Mouse (Mus musculus): ENCODE data around the gene Nf2.

Gene Nf2

GRCm38 (mm10) chr11:4752836-4753235 is 96.5 kb downstream of the Nf2 start:
- DNase-seq (ENCODE audit: inconsistent age in 2 of 2, low spot score in 1 of 2) = no peak

GRCm38 (mm10) chr11:4750263-4750662 is 99.1 kb downstream of the Nf2 start:
- peak; percentile 77 to 90 for DNase-seq (ENCODE audit: inconsistent age in 2 of 2, low spot score in 1 of 2)

DNA sequence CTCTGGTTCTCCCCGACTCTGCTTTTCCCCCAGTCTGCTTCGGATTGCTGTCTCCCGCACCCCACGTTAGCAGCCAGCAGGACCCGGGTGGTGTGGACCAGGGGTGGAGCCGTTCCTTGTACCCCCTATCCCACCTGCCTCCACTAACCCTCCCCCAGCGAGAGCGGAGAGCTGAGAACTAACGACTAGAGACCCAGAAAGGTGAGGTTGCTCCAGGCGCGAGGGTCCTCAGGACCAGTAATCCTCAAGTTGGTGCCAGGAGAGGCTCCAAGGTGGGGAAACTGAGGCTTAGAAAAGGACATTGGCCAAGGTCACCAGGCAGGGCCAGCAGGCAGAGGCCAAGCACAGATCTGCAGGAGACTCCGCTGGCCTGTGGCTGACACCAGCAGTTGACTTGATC is 102.1 kb downstream of the Nf2 start:
- DNase-seq (ENCODE audit: inconsistent age in 2 of 2, low spot score in 1 of 2) = no peak

DNA sequence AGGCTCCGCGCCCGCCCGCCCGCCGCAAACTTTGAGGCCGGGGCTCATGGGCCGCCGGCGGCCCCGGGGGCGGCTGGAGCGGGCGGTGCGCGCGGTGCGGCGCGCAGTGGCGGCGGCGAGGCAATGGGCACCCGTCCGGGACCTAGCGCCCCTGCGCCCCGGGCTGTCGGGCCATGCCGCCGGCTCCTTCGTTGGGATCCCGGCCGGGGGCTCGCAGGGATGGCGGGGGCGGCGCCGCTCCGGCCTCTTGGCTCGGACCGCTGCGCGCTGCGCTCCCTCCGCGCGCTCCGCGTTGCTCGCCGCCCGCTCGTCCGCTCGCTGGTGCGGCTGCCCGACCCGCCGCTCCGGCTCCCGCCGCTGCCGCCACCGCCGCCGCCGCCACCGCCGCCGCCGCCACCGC is 102.6 kb downstream of the Nf2 start, which contains the start of gene Cabp7:
Gene Cabp7, minus strand, starts transcription at position 46 of the 400 bp plus-strand sequence.
- no peak for DNase-seq (ENCODE audit: inconsistent age in 2 of 2, low spot score in 1 of 2)

- no peak for DNase-seq (ENCODE audit: inconsistent age in 2 of 2, low spot score in 1 of 2)
These were observed 103.4 kb downstream of the Nf2 start for GRCm38 (mm10) chr11:4745969-4746368.

- no peak for DNase-seq (ENCODE audit: inconsistent age in 2 of 2, low spot score in 1 of 2)
These were observed 104.6 kb downstream of the Nf2 start for GRCm38 (mm10) chr11:4744691-4745090.

DNA sequence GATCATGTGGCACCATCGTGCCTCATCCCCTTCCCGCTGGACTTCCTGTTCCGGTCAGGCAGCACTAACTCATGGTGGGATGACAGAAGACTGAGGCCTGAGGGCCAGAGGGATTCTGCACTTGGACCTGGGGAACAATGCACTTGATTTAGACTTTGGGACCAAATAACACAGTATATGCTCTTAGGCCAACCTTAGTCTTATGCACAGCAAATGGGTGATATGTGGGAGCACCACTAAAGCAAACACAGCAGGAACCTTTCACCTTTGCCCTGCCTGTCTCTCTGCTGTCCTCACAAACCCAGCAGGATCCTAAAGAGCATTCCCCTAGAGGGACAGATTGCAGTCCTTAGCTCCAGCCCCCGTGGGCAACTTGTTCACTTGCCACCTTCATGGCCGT is 108.6 kb downstream of the Nf2 start:
- no peak for DNase-seq (ENCODE audit: inconsistent age in 2 of 2, low spot score in 1 of 2)

GRCm38 (mm10) chr11:4738719-4739118 is 110.6 kb downstream of the Nf2 start:
- DNase-seq (ENCODE audit: inconsistent age in 2 of 2, low spot score in 1 of 2) = no peak

- DNase-seq (ENCODE audit: inconsistent age in 2 of 2, low spot score in 1 of 2) = no peak
These were observed 111.7 kb downstream of the Nf2 start for GRCm38 (mm10) chr11:4737682-4738081.

GRCm38 (mm10) chr11:4736355-4736754 is 113.0 kb downstream of the Nf2 start:
- no peak for DNase-seq (ENCODE audit: inconsistent age in 2 of 2, low spot score in 1 of 2)

GRCm38 (mm10) chr11:4734179-4734578 is 115.2 kb downstream of the Nf2 start:
- DNase-seq (ENCODE audit: inconsistent age in 2 of 2, low spot score in 1 of 2) = no peak

DNA sequence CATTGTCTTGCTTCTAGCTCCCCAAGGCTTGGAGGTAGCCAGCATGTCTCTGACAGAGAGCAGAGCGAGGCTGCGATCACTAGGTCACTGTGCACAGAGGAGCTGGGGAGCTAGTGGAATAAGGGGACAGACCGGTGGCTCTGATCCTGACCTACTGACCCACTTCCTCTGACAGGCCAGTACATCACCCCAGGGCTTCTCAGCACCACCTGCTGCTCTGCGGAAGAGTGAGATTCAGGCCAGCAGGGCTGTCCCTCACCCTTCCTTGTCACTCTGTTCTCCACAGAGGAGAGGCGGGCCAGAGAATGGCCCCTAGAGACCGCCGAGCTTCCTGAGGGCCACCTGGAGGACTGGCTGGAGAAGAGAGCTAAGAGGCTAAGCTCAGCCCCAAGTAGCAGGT is 117.6 kb downstream of the Nf2 start:
- no peak for DNase-seq (ENCODE audit: inconsistent age in 2 of 2, low spot score in 1 of 2)

- DNase-seq (ENCODE audit: inconsistent age in 2 of 2, low spot score in 1 of 2) = peak; percentile 49 to 69
These were observed 118.4 kb downstream of the Nf2 start for GRCm38 (mm10) chr11:4730913-4731312.

GRCm38 (mm10) chr11:4730096-4730495 is 119.2 kb downstream of the Nf2 start:
- DNase-seq (ENCODE audit: inconsistent age in 2 of 2, low spot score in 1 of 2) = peak in 1 of 2 experiments; percentile 21

GRCm38 (mm10) chr11:4729603-4730002 is 119.7 kb downstream of the Nf2 start:
- peak; percentile 91 to 93 for DNase-seq (ENCODE audit: inconsistent age in 2 of 2, low spot score in 1 of 2)

DNA sequence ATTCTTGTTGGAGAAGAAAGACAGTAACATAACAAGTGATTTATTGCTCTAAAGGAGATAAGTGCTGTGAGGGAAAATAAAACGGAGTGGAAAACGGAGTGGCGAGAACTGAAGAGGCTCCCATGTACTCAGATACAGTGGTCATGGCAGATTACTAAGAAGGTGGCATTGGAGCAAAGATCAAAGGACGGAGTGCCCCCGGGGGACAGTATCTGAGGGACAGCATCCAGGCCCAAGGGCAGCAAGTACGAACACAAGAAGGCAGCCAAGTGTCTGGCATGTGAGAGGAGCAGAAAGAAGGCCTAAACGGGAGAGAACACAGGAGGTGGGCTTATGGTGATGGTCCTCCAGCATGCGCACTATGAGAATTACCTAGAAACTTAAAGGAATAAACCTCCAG is 127.6 kb downstream of the Nf2 start:
- DNase-seq (ENCODE audit: inconsistent age in 2 of 2, low spot score in 1 of 2) = peak; percentile 72 to 82

DNA sequence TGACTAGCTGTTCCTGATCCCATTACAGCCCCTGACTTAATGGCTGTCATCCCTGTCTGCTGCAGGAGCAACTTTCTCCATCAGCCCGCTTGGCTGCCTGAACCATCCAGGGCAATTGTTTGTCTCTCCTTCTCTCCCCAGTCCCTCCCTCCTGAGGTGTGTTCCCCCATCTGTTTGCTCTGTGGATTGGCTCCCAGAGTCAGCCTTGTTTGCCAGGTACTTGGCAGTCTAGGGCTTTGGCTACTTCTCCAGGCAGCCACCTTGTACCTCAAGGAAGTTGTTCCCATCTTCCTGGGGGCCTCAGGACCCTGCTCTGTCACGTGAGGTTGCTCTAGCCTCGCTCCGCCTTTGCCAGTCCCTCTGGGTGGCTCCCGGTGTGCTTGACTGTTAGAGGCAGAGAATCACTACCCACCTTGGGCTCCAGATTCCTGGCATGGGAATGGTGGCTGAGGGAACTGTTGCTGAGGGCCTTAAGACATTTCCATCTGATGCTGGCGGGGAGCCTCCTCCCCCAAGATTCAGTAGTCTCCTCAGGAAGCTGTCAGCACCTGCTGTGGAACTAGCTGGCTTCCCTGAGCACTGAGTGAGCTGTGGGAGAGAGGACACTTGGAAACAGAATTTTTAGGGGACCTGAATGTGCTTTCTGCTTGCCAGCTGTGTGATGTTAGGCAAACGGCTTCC is 128.3 kb downstream of the Nf2 start:
- no peak for DNase-seq (ENCODE audit: inconsistent age in 2 of 2, low spot score in 1 of 2)

DNA sequence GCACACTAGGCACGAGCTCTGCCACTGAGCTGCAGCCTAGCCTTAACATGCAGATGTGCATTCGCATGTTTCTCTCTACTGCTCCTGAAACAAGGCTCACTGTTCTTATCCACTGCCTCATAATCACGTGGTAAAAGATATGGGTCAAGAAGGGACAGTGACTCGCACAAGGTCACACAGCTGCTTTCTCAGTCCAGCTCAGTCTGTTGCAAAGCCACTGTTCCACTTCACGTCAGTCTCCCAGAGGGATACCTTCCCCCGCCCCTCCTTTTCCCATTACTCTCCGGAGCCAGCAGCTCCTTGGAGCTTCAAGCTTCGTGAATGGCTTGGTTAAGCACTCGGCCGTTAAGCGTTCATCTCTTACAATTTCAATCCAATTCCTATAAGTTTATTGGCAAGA is 128.9 kb downstream of the Nf2 start:
- peak; percentile 65 to 84 for DNase-seq (ENCODE audit: inconsistent age in 2 of 2, low spot score in 1 of 2)

- DNase-seq (ENCODE audit: inconsistent age in 2 of 2, low spot score in 1 of 2) = peak; percentile 87 to 92
These were observed 129.4 kb downstream of the Nf2 start for GRCm38 (mm10) chr11:4719961-4720360.

GRCm38 (mm10) chr11:4718548-4718947 is 130.8 kb downstream of the Nf2 start:
- DNase-seq (ENCODE audit: inconsistent age in 2 of 2, low spot score in 1 of 2) = peak; percentile 88 to 91

DNA sequence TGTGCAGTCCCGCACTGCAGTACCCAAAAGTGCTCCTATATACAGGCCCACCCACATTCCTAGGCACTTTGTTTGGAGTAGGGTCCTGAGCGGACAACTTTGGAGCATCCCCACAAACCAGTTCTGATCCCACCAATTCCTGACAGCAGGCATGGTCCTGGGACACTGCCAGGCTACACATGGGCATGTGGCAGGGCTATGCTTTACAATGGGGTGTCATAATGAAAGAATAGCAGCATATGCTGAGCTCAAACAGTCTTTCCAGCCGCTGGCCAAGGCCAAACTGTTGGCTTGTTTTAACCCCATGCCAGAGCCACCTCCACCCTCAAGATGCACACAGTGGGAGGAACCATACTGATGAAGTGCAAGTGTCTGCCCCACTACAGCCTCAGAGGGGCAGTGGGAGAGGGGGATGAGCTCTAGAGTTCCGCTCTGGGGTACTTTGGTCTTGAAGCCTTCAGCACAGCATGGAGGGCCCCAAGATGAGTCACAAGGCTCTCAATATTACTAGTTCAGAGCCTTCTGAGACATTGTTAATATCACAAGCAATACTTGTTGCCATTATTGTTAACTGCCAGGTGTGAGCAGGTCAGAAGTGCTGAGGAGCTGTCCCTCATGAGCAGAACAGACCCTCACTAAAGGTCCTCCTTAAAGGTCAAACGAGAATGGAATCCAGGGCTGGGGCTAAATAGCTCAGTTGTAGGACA is 132.7 kb downstream of the Nf2 start:
- no peak for DNase-seq (ENCODE audit: inconsistent age in 2 of 2, low spot score in 1 of 2)
